Mouse (Mus musculus) sigmoid colon, adult 10 weeks (tissue): ENCODE results near the gene Sh3glb1. TPM values are rescaled to one million over a fixed set of nuclear protein-coding genes. Genes with fewer than 3 reads are reported as not detected.

Experiments
- polyA plus RNA-seq: library from polyadenylated mRNA; stranded (reverse); fragments of 350-450 nt; fragmentation: Illumina TruSeq; extraction: RNeasy Lipid Tissue Mini Kit (QIAGEN cat#74804); gene quantifications from one replicate; pipeline ENCODE4 v1.2.3, GENCODE M21; 2014; ENCODE audit warnings: low read depth, low replicate concordance

Sh3glb1 gene
- 344 TPM for polyA plus RNA-seq

DNA sequence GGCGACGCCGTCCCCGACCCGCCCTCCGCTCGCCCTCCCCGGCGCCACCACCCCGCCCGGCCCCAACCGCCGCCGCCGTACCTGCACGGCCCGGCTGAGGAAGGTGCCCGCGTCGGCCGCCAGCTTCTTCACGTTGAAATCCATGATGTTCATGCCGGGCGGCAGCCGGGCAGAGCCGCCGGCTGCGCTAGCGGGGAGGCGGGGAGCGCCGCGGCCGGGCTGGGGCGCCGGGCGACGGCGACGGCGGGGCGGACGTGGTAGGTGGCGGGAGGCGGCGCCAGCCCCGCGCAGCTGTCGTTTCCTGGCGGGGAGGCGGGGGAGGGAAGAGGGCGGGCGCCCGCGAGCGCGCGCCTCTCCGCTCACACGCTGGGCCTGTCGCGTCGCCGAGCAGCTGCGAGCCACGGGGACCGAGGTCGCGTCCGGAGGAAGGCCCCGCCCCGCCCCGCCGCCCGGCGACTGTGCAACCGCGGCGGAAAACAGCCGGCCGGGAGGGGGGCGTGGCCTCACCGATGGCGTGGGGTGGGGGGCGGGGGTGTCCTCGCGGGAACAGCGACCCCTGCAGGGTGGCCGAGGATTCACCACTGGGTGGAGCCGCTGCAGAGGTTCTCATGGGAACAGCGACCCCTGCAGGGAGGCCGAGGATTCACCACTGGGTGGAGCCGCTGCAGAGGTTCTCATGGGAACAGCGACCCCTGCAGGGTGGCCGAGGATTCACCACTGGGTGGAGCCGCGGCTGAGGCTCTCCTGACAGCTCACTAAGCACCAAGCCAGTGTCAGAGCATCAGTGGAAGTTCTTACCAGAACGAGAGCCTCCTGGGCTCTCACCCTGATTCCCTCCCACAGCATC, at the start of gene Sh3glb1:
Sh3glb1 (minus strand) TSS at position 435 of the 847 bp plus-strand sequence.

DNA sequence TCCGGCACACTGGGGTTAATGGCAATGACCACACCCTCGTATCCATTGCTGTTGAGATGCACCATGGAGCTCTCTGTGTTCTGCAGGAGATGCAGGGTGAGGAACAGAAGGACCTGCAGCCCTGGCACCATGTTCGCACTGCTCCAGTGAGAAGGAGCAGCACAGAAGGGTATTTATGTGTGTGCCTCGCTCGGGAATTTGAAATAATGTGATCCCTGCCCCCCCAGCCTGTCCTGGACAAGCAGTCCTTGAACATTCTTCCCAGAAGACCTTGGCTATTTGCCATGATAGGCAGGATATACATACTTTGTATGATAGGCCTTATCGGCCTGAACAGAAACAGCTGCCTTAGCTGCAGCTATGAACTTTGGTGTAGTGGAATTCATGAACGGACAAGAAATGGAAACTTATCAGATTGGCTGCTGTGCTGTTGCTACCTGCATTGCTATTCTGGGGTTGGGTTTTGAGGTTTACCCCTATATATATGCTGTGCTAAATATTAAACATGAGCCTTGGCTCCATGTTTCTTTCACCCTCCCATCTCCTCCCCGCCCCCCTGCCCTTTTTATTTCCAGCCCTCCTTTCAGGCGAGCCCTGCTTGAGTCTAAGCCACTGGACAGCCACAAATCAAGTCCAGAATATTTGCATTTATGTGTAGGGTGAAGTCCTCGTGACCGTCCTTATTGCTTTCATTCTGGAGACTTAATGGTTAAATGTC, 40.6 kb upstream of the Sh3glb1 start, which contains the start of gene Clca3a1:
Clca3a1 (minus strand) TSS at position 386 of the 718 bp plus-strand sequence.

Other genes starting within 250 kb of the Sh3glb1 start
- 24.9 TPM for gene Hs2st1, start 150.2 kb downstream of the Sh3glb1 start, polyA plus RNA-seq
- 1,155 TPM for gene Selenof, start 150.0 kb downstream of the Sh3glb1 start, polyA plus RNA-seq
- 14.6 TPM for gene Clca3a1, start 40.6 kb upstream of the Sh3glb1 start, polyA plus RNA-seq
- 19.8 TPM for gene Clca3a2, start 99.2 kb upstream of the Sh3glb1 start, polyA plus RNA-seq
- gene Clca3b, start 129.0 kb upstream of the Sh3glb1 start, polyA plus RNA-seq = 238 TPM
- 4.5 TPM for gene Clca4b, start 212.2 kb upstream of the Sh3glb1 start, polyA plus RNA-seq